In the genomic region with DNA sequence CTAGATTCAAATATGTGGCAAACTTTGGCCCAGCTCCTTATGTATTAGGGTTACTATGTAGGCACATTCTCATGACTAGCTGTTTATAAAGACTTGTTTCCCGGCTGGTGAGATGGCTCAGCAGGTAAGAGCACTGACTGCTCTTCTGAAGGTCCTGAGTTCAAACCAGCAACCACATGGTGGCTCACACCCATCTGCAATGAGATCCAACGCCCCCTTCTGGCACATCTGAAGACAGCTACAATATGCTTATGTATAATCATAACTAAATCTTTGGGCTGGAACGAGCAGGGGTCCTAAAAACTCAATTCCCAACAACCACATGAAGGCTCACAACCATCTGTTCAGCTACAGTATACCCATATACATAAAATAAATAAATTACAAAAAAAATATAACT, we compare ENCODE assay signal across 15 mouse cellular contexts. TPM values are rescaled to one million over a fixed set of nuclear protein-coding genes. Genes with fewer than 3 reads are reported as not detected.
A peak's percentile ranks its signal among the peaks of the same experiment; 100 is the strongest.
DNase-seq lines count a peak whose midpoint lies in the region; TF ChIP-seq lines count a peak whose summit lies in the region.
"Had no signal": no experiment of that assay in that cellular context is flagged by ENCODE, and none has a peak within 500 bp of the region (broad histone marks: within the 10 kb centered on the region; RNA-seq: fewer than 3 reads in every experiment).

No protein-coding gene starts in this region.

- H3K4me3 ChIP-seq in left cerebral cortex, adult 2 months, result no peak overlapping the region
- H3K4me3 ChIP-seq in cortical plate, adult 2 months (ENCODE audit: insufficient read depth, low read length), result no peak overlapping the region
- no peak overlapping the region for H3K4me3 ChIP-seq in embryonic facial prominence, embryonic 10.5 days
- H3K4me3 ChIP-seq: embryonic facial prominence, embryonic 15.5 days; limb, embryonic 12.5 days; lung, embryonic 15.5 days; midbrain, embryonic 10.5 days had no signal

- H3K27ac ChIP-seq in left cerebral cortex, adult 2 months, result no peak overlapping the region
- H3K27ac ChIP-seq in cortical plate, adult 2 months (ENCODE audit: insufficient read depth, low read length), result no peak overlapping the region
- H3K27ac ChIP-seq in embryonic facial prominence, embryonic 10.5 days (replicated peaks), result no peak overlapping the region
- H3K27ac ChIP-seq: embryonic facial prominence, embryonic 15.5 days; limb, embryonic 12.5 days; lung, embryonic 15.5 days; midbrain, embryonic 10.5 days had no signal

- DNase-seq in left cerebral cortex, adult 2 months (ENCODE audit: extremely low spot score in 1 of 2, low spot score in 2 of 2), result no peak
- DNase-seq in left cerebral cortex, postnatal 4 days, result no peak
- peak; percentile 51 for DNase-seq in 416B (ENCODE audit: low read depth)
- DNase-seq in B cell, adult 2 months, result peak; percentile 61 to 70
- no peak for DNase-seq in urinary bladder, adult 18-20 months (ENCODE audit: low spot score in 2 of 2)
- no peak for DNase-seq in embryonic facial prominence, embryonic 10.5 days (ENCODE audit: low spot score)
- DNase-seq: adrenal gland, postnatal 10 days; gastrocnemius, postnatal 36 days; heart, postnatal 10 days; kidney, postnatal 10 days had no signal

- H3K36me3 ChIP-seq in embryonic facial prominence, embryonic 10.5 days (replicated peaks), result peaks cover 98% of the 10 kb centered on the region

- TF ChIP-seq CTCF in left cerebral cortex, adult 2 months (IDR thresholded peaks at IDR 0.05), result peak; percentile 11; the same call in 1 of the 2 replicates
- 0 out of 2 replicates have a peak, but pooled peaks have one; percentile 9 for TF ChIP-seq CTCF in cortical plate, adult 2 months (IDR thresholded peaks at IDR 0.05; ENCODE audit: extremely low read depth, insufficient read depth, low read length)

- H3K4me1 ChIP-seq in cortical plate, adult 2 months (ENCODE audit: control insufficient read depth, insufficient read depth, low read length), result peaks cover 3% of the 10 kb centered on the region
- no peaks in the 10 kb centered on the region for H3K4me1 ChIP-seq in embryonic facial prominence, embryonic 10.5 days
- H3K4me1 ChIP-seq: embryonic facial prominence, embryonic 15.5 days; limb, embryonic 12.5 days; lung, embryonic 15.5 days; midbrain, embryonic 10.5 days had no signal

- 82% methylated on average over 3 of the region's 3 CpGs for WGBS in embryonic facial prominence, embryonic 10.5 days

- H3K9me3 ChIP-seq in embryonic facial prominence, embryonic 10.5 days, result no peaks in the 10 kb centered on the region
- H3K9me3 ChIP-seq: embryonic facial prominence, embryonic 15.5 days; limb, embryonic 12.5 days; lung, embryonic 15.5 days; midbrain, embryonic 10.5 days had no signal

- no peaks in the 10 kb centered on the region for H3K27me3 ChIP-seq in embryonic facial prominence, embryonic 10.5 days (replicated peaks; ENCODE audit: low read depth, poor library complexity, severe bottlenecking)
- H3K27me3 ChIP-seq: embryonic facial prominence, embryonic 15.5 days; limb, embryonic 12.5 days; lung, embryonic 15.5 days had no signal

- intact Hi-C loops in left cerebral cortex, adult 2 months (cut with DNase I), result no loop called here
- intact Hi-C loops in left cerebral cortex, postnatal 4 days (cut with DNase I), result no loop called here

- TF ChIP-seq POLR2A in cortical plate, adult 2 months (IDR thresholded peaks at IDR 0.05; ENCODE audit: extremely low read depth, insufficient read depth, low read length), result no peak

RNA-seq across cellular contexts. Expression of gene Ncf1, which starts 24.4 kb away (rescaled TPM):
- total RNA-seq in left cerebral cortex, adult 2 months (2021), result 10 to 100 TPM in 1 of 2 experiments, 1 to 10 TPM in 1; 8.1 to 10.2 TPM
- total RNA-seq in left cerebral cortex, postnatal 4 days (2021), result 1 to 10 TPM; 2.5 to 3.7 TPM
- polyA plus RNA-seq in cortical plate, adult 2 months (2012; rRNA removed), result 7.6 and 7.7 TPM in 2 replicates
- polyA plus RNA-seq in embryonic facial prominence, embryonic 10.5 days (2016; fragmentation: Nextera tagmentation; extraction: Ambion mirVana), result 1.8 and 2.0 TPM in 2 replicates

Comparison
In these comparisons a context has a peak if more than half of its experiments do, and no peak if none do; other contexts are left out.
1. DNase-seq: peak in 416B (single experiment) and B cell, adult 2 months (2 of 2); none in left cerebral cortex, adult 2 months (0 of 2), left cerebral cortex, postnatal 4 days (single experiment), urinary bladder, adult 18-20 months (0 of 2) and embryonic facial prominence, embryonic 10.5 days (single experiment).